Mouse (Mus musculus): ENCODE data around the gene Cdca8. TPM values are rescaled to one million over a fixed set of nuclear protein-coding genes. Genes with fewer than 3 reads are reported as not detected.

The Cdca8 gene
- polyA plus RNA-seq (2017; shearing (Covaris generic)): 2.3 TPM

DNA sequence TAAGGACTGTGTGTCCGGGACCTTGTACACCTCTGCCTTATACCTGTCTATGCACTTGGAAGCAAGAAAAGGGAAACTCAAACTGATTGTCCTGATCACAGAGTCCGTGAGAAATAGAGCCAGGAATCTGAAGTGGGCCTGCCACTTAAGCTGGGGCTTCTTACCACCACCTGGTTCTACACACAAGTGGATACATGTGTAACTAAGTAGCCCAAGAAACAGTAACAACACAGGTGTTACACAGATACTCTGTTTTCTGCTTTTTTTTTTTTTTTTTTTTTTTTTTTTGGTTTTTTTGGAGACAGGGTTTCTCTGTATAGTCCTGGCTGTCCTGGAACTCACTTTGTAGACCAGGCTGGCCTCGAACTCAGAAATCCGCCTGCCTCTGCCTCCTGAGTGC, at the start of gene Cdca8:
Gene Cdca8, minus strand, starts transcription at position 101 of the 400 bp plus-strand sequence.

DNA sequence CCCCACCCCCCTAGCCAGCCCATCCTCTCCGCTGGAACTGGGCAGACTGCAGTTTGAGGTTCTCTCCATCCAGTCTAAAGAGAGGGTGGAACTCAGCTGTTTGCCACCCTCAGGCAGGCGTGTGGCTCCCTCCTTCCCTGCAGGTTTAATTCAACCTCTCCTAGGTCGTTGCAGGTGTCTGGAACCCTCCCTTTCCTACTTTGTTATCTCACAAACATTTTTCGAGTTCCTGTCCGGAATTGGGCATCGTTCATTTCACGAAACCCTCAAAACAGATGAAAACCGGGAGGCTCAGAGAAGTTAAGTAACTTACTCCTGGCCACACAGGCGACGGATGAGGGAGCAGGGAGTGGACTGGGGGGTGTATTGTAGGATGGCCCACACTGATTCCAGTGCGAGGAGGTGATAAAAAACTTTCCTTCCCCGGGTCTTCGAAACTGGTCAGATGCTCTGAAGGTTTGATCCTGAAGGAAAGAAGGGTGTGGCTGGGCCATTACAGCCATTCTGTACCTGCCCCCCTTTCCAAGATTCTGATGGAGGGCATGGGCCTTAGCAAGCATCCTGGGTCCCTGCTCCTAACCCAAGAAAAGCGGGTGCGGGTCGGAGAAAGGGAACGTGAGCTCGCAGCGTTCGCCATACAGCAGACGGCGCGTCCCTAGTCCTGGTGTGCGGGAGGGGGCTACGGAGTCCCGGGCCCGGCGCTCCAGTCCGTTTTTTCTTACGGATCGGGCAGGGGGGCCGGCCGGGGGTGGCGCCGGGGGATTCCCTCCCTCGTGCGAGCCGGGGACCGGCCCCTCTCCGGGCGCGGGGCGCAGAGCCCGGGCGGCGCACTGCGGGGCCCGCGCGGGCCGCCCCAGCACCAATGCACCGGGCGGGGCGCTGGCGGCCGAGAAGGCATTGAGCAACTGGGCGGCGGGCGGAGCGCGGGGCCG, 46.8 kb upstream of the Cdca8 start, which contains the start of gene Rspo1:
Gene Rspo1, plus strand, starts transcription at position 760 of the 932 bp plus-strand sequence.

DNA sequence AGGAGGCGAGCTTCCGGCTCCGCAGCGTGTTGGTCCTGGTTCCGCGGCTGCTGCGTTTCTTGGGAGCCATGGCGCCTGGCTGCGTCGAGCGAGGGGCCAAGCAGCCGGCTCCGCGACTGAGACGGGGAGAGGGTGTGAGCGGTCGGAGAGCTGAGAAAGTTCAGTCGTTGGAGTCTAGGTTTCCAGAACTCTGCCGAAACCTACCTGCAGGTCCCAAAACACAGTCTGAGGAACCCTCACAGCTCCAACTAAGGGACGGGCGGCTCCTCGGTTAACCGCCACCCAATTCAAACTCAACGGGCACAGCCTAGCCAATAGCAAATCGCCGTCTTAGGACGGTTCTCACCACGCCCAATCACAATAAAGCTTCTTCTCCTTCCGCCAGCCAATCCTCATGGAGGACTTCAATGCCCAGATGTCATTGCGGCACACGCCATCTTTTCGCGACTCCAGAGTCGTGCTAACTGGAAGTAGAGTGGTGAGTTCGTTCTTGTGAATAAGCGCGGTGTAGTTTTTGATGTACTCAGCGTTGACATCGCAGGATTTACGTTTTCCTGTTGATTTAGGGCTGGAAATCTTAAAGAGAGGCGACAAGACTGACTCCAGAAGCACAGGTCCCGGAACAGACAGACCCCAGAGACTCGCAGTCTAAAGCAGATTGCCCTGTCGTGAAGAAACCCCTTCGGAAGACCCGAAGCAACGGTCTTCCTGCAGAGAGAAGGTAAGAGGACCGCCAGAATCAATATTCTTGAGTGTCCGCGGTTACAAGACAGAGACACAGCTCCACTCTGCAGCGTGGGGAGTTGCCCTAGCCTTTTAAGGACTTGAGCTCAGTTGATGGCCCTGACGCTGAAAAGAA, 2.3 kb downstream of the Cdca8 start, which contains the start of gene 9930104L06Rik:
Gene 9930104L06Rik, plus strand, starts transcription at position 436 of the 859 bp plus-strand sequence.

DNA sequence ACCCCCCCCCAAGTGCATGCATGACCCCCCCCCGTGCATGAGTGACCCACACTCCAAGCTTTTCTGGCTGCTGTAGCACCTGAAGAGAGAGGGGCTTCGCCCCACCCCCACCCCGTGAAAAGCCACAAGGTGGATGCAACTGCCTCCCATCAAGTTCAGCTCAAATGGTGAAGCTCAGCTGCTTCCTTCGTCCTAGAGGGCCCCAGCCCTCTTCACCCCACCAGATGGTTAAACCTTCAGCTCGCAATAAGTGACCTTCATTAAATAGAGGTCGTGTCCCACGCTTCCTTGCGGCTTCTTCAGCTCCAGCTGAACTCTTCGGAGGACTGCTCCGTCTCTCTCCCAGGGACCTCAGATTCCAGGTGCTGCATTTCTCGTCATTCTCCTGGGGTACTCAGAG, 58.5 kb downstream of the Cdca8 start, which contains the start of gene Epha10:
Gene Epha10, plus strand, starts transcription at position 301 of the 400 bp plus-strand sequence.

Other genes with a start within 250 kb of the Cdca8 start
- 34.9 TPM for gene Utp11, start 245.7 kb downstream of the Cdca8 start, polyA plus RNA-seq (2017; shearing (Covaris generic))
- gene Fhl3, start 238.6 kb downstream of the Cdca8 start, polyA plus RNA-seq (2017; shearing (Covaris generic)): 0.23 TPM
- gene Sf3a3, start 224.5 kb downstream of the Cdca8 start, polyA plus RNA-seq (2017; shearing (Covaris generic)): 77.3 TPM
- 118 TPM for gene Inpp5b, start 197.5 kb downstream of the Cdca8 start, polyA plus RNA-seq (2017; shearing (Covaris generic))
- 17.0 TPM for gene Mtf1, start 137.2 kb downstream of the Cdca8 start, polyA plus RNA-seq (2017; shearing (Covaris generic))
- gene Yrdc, start 88.6 kb downstream of the Cdca8 start, polyA plus RNA-seq (2017; shearing (Covaris generic)): 182 TPM
- 20.4 TPM for gene 1110065P20Rik, start 88.1 kb downstream of the Cdca8 start, polyA plus RNA-seq (2017; shearing (Covaris generic))
- gene Maneal, start 77.1 kb downstream of the Cdca8 start, polyA plus RNA-seq (2017; shearing (Covaris generic)): 2.6 TPM
- 0.55 TPM for gene Epha10, start 58.4 kb downstream of the Cdca8 start, polyA plus RNA-seq (2017; shearing (Covaris generic))
- gene 9930104L06Rik, start 2.3 kb downstream of the Cdca8 start, polyA plus RNA-seq (2017; shearing (Covaris generic)): 8.6 TPM
- not detected for gene Rspo1, start 47.1 kb upstream of the Cdca8 start, polyA plus RNA-seq (2017; shearing (Covaris generic))
- gene Gnl2, start 77.3 kb upstream of the Cdca8 start, polyA plus RNA-seq (2017; shearing (Covaris generic)): 77.3 TPM
- gene Dnali1, start 126.4 kb upstream of the Cdca8 start, polyA plus RNA-seq (2017; shearing (Covaris generic)): 0.29 TPM
- 38.7 TPM for gene Snip1, start 127.4 kb upstream of the Cdca8 start, polyA plus RNA-seq (2017; shearing (Covaris generic))
- gene Meaf6, start 145.8 kb upstream of the Cdca8 start, polyA plus RNA-seq (2017; shearing (Covaris generic)): 46.2 TPM
- 222 TPM for gene Zc3h12a, start 188.5 kb upstream of the Cdca8 start, polyA plus RNA-seq (2017; shearing (Covaris generic))